Mouse (Mus musculus): ENCODE results near the gene Gm3239.
"Not testable (repeated sequence)": the region's sequence is repeated elsewhere in the genome, so short reads cannot be mapped to it uniquely, and the experiment has no call there.

Gene Gm3239

GRCm38 (mm10) chr14:4663892-4664291 lies at the start of gene Gm3239:
Gm3239 (plus strand) TSS chr14:4664192.
- not testable (repeated sequence) for DNase-seq (ENCODE audit: low read depth)

- not testable (repeated sequence) for DNase-seq (ENCODE audit: low read depth)
These were observed 31.9 kb upstream of the Gm3239 start, which contains the start of gene Gm8159 for GRCm38 (mm10) chr14:4632052-4632451. Gm8159 (plus strand) TSS chr14:4632352.

- not testable (repeated sequence) for DNase-seq (ENCODE audit: low read depth)
These were observed 14.7 kb upstream of the Gm3239 start for GRCm38 (mm10) chr14:4649309-4649708.

- DNase-seq (ENCODE audit: low read depth): not testable (repeated sequence)
These were observed 13.7 kb upstream of the Gm3239 start for GRCm38 (mm10) chr14:4650324-4650723.

GRCm38 (mm10) chr14:4708938-4709337 lies 44.9 kb downstream of the Gm3239 start, which contains the start of gene Gm7876:
Gm7876 (plus strand) TSS chr14:4709238.
- DNase-seq (ENCODE audit: low read depth): not testable (repeated sequence)
